Mouse (Mus musculus): ENCODE measurements around the gene Hoxc9. TPM values are rescaled to one million over a fixed set of nuclear protein-coding genes. Genes with fewer than 3 reads are reported as not detected.

The Hoxc9 gene
- polyA plus RNA-seq, 1 experiment = not detected

GRCm38 (mm10) chr15:102965003-102965891, 11.0 kb upstream of the Hoxc9 start:
- no peak overlapping the region for H3K4me3 ChIP-seq (replicated peaks; ENCODE audit: extremely low read depth, low read depth, low read length)
- WGBS = 9% methylated on average over 26 of the region's 26 CpGs
- 0 out of 2 replicates have a peak, but pooled peaks cover 2% of the 10 kb centered on the region for H3K4me1 ChIP-seq (ENCODE audit: control insufficient read depth, insufficient read depth, low read length)
- TF ChIP-seq CTCF (IDR thresholded peaks at IDR 0.05; ENCODE audit: insufficient read depth, low read length) (no peak), POLR2A (IDR thresholded peaks at IDR 0.05; ENCODE audit: borderline replicate concordance, extremely low read depth, low read depth, low read length) (no peak)
- no peak for DNase-seq

GRCm38 (mm10) chr15:102965892-102966775, 10.1 kb upstream of the Hoxc9 start:
- Histone ChIP-seq H3K4me3 (replicated peaks; ENCODE audit: extremely low read depth, low read depth, low read length) (no peak overlapping the region), H3K4me1 (ENCODE audit: control insufficient read depth, insufficient read depth, low read length) (0 out of 2 replicates have a peak, but pooled peaks cover 2% of the 10 kb centered on the region)
- 8% methylated on average over 30 of the region's 30 CpGs for WGBS
- DNase-seq = no peak
- TF ChIP-seq POLR2A (IDR thresholded peaks at IDR 0.05; ENCODE audit: borderline replicate concordance, extremely low read depth, low read depth, low read length) (no peak), CTCF (IDR thresholded peaks at IDR 0.05; ENCODE audit: insufficient read depth, low read length) (0 out of 2 replicates have a peak, but pooled peaks have one; percentile 16)

- H3K4me3 ChIP-seq (replicated peaks; ENCODE audit: extremely low read depth, low read depth, low read length) = no peak within 1 kb of the TSS
- TF ChIP-seq CTCF (IDR thresholded peaks at IDR 0.05; ENCODE audit: insufficient read depth, low read length) (no peak), POLR2A (IDR thresholded peaks at IDR 0.05; ENCODE audit: borderline replicate concordance, extremely low read depth, low read depth, low read length) (no peak)
- 0 out of 2 replicates have a peak, but pooled peaks cover 2% of the 10 kb centered on the region for H3K4me1 ChIP-seq (ENCODE audit: control insufficient read depth, insufficient read depth, low read length)
- no peak for DNase-seq
- 4% methylated on average over 27 of the region's 27 CpGs for WGBS
Measured at GRCm38 (mm10) chr15:102966776-102967311, 9.4 kb upstream of the Hoxc9 start, which contains the start of gene Hoxc10. Hoxc10 (plus strand) TSS chr15:102966796.

GRCm38 (mm10) chr15:102967312-102967510, 9.0 kb upstream of the Hoxc9 start, which contains the start of gene Hoxc5:
Hoxc5 (plus strand) TSS chr15:102967443.
- Histone ChIP-seq H3K4me3 (replicated peaks; ENCODE audit: extremely low read depth, low read depth, low read length) (no peak within 1 kb of the TSS), H3K4me1 (ENCODE audit: control insufficient read depth, insufficient read depth, low read length) (0 out of 2 replicates have a peak, but pooled peaks cover 2% of the 10 kb centered on the region)
- WGBS = 8% methylated on average over 12 of the region's 12 CpGs
- no peak for TF ChIP-seq CTCF (IDR thresholded peaks at IDR 0.05; ENCODE audit: insufficient read depth, low read length)
- TF ChIP-seq POLR2A (IDR thresholded peaks at IDR 0.05; ENCODE audit: borderline replicate concordance, extremely low read depth, low read depth, low read length) = no peak
- DNase-seq = no peak

GRCm38 (mm10) chr15:102967511-102968397, 8.5 kb upstream of the Hoxc9 start:
- Histone ChIP-seq H3K4me1 (ENCODE audit: control insufficient read depth, insufficient read depth, low read length) (0 out of 2 replicates have a peak, but pooled peaks cover 2% of the 10 kb centered on the region), H3K4me3 (replicated peaks; ENCODE audit: extremely low read depth, low read depth, low read length) (no peak overlapping the region)
- no peak for TF ChIP-seq POLR2A (IDR thresholded peaks at IDR 0.05; ENCODE audit: borderline replicate concordance, extremely low read depth, low read depth, low read length)
- 6% methylated on average over 34 of the region's 34 CpGs for WGBS
- DNase-seq = no peak

GRCm38 (mm10) chr15:102969296-102969695, 6.9 kb upstream of the Hoxc9 start:
- Histone ChIP-seq H3K4me1 (ENCODE audit: control insufficient read depth, insufficient read depth, low read length) (no peaks in the 10 kb centered on the region), H3K4me3 (replicated peaks; ENCODE audit: extremely low read depth, low read depth, low read length) (no peak overlapping the region)
- WGBS = 32% methylated on average over 1 of the region's 1 CpGs
- DNase-seq = no peak
- TF ChIP-seq CTCF (IDR thresholded peaks at IDR 0.05; ENCODE audit: insufficient read depth, low read length) = no peak
- no peak for TF ChIP-seq POLR2A (IDR thresholded peaks at IDR 0.05; ENCODE audit: borderline replicate concordance, extremely low read depth, low read depth, low read length)

- no peak for DNase-seq
- 3% methylated on average over 12 of the region's 12 CpGs for WGBS
- TF ChIP-seq POLR2A (IDR thresholded peaks at IDR 0.05; ENCODE audit: borderline replicate concordance, extremely low read depth, low read depth, low read length) = no peak
- no peak for TF ChIP-seq CTCF (IDR thresholded peaks at IDR 0.05; ENCODE audit: insufficient read depth, low read length)
- Histone ChIP-seq H3K4me3 (replicated peaks; ENCODE audit: extremely low read depth, low read depth, low read length) (no peak overlapping the region), H3K4me1 (ENCODE audit: control insufficient read depth, insufficient read depth, low read length) (no peaks in the 10 kb centered on the region)
Measured at GRCm38 (mm10) chr15:102970740-102971139, 5.5 kb upstream of the Hoxc9 start.

- no peak for TF ChIP-seq POLR2A (IDR thresholded peaks at IDR 0.05; ENCODE audit: borderline replicate concordance, extremely low read depth, low read depth, low read length)
- TF ChIP-seq CTCF (IDR thresholded peaks at IDR 0.05; ENCODE audit: insufficient read depth, low read length) = no peak
- Histone ChIP-seq H3K4me1 (ENCODE audit: control insufficient read depth, insufficient read depth, low read length) (peaks cover 4% of the 10 kb centered on the region; the same call in 1 of the 2 replicates), H3K4me3 (replicated peaks; ENCODE audit: extremely low read depth, low read depth, low read length) (no peak overlapping the region)
- 2% methylated on average over 21 of the region's 21 CpGs for WGBS
- DNase-seq = no peak
Measured at GRCm38 (mm10) chr15:102972254-102972653, 4.0 kb upstream of the Hoxc9 start.
